Mouse (Mus musculus) neural tube, embryonic 12.5 days (tissue): ENCODE measurements around the gene Ngf. TPM values are rescaled to one million over a fixed set of nuclear protein-coding genes. Genes with fewer than 3 reads are reported as not detected.

Experiments used
- ATAC-seq: fragments of 200-750 bp; cut with Nextera tagmentation; 2 replicates; pipeline ENCODE4 v1.8.0; 2017; ENCODE audit warnings: low read depth, mild to moderate bottlenecking, moderate TSS enrichment, moderate library complexity; ENCODE audit not compliant: low FRiP score
- H3K27ac ChIP-seq: fragments of 300-500 bp; sonication (generic); 2 replicates; pipeline ENCODE4 v1.5.1; 2016
- H3K27me3 ChIP-seq: fragments of 300-500 bp; sonication (generic); replicated peaks from 2 replicates; pipeline ENCODE4 v1.6.1; 2016; ENCODE audit warnings: mild to moderate bottlenecking
- H3K36me3 ChIP-seq: fragments of 300-500 bp; sonication (generic); 2 replicates; pipeline ENCODE4 v1.6.1; 2016; ENCODE audit warnings: mild to moderate bottlenecking
- H3K4me1 ChIP-seq: fragments of 300-500 bp; sonication (generic); 2 replicates; pipeline ENCODE4 v1.6.1; 2016
- H3K4me2 ChIP-seq: fragments of 300-500 bp; sonication (generic); replicated peaks from 2 replicates; pipeline ENCODE4 v1.6.1; 2016; ENCODE audit warnings: mild to moderate bottlenecking
- H3K4me3 ChIP-seq: fragments of 300-500 bp; sonication (generic); 2 replicates; pipeline ENCODE4 v1.5.1; 2016
- H3K9ac ChIP-seq: fragments of 300-500 bp; sonication (generic); 2 replicates; pipeline ENCODE4 v1.6.1; 2016; ENCODE audit warnings: mild to moderate bottlenecking
- H3K9me3 ChIP-seq: fragments of 300-500 bp; sonication (generic); 2 replicates; pipeline ENCODE4 v1.6.1; 2016; ENCODE audit warnings: mild to moderate bottlenecking
- WGBS: fragments of 180-500 bp; shearing (Covaris S2); methylation state at CpG from one replicate; pipeline ENCODE4 v1.1.7; 2016; 5-methylcytosine and 5-hydroxymethylcytosine counted together
- polyA plus RNA-seq: library from polyadenylated mRNA; unstranded; fragments of >200 nt; fragmentation: Nextera tagmentation; extraction: Ambion mirVana; gene quantifications from 2 replicates; pipeline ENCODE4 v1.2.1, GENCODE M21; 2016

The Ngf gene
- polyA plus RNA-seq, 1 experiment from 2014 or later, result 0.43 TPM

GRCm38 (mm10) chr3:102509601-102510000, 39.9 kb downstream of the Ngf start:
- Histone ChIP-seq H3K27me3 (no peaks in the 10 kb centered on the region), H3K27ac (no peak overlapping the region), H3K9me3 (no peaks in the 10 kb centered on the region), H3K36me3 (no peaks in the 10 kb centered on the region), H3K9ac (no peak overlapping the region), H3K4me3 (no peak overlapping the region), H3K4me2 (no peak overlapping the region), H3K4me1 (peaks cover 8% of the 10 kb centered on the region; the same call in 1 of the 2 replicates)
- ATAC-seq, result no peak
- WGBS, result 59% methylated on average over 3 of the region's 3 CpGs

GRCm38 (mm10) chr3:102516937-102517336, 47.2 kb downstream of the Ngf start:
- 83% methylated on average over 4 of the region's 4 CpGs for WGBS
- H3K36me3 ChIP-seq, result no peaks in the 10 kb centered on the region

GRCm38 (mm10) chr3:102521061-102521460, 51.3 kb downstream of the Ngf start:
- no peak overlapping the region for H3K9ac ChIP-seq
- H3K4me2 ChIP-seq, result no peak overlapping the region
- 85% methylated on average over 5 of the region's 5 CpGs for WGBS
- no peaks in the 10 kb centered on the region for H3K9me3 ChIP-seq
- no peak overlapping the region for H3K27ac ChIP-seq
- no peaks in the 10 kb centered on the region for H3K4me1 ChIP-seq
- ATAC-seq, result no peak
- H3K27me3 ChIP-seq, result no peaks in the 10 kb centered on the region
- no peak overlapping the region for H3K4me3 ChIP-seq
- H3K36me3 ChIP-seq, result no peaks in the 10 kb centered on the region

More at GRCm38 (mm10) chr3:102516937-102517336, 47.2 kb downstream of the Ngf start:
- Histone ChIP-seq H3K9me3 (no peaks in the 10 kb centered on the region), H3K27me3 (no peaks in the 10 kb centered on the region), H3K27ac (no peak overlapping the region), H3K9ac (no peak overlapping the region), H3K4me1 (no peaks in the 10 kb centered on the region), H3K4me3 (no peak overlapping the region), H3K4me2 (no peak overlapping the region)
- no peak for ATAC-seq

- 87% methylated on average over 2 of the region's 2 CpGs for WGBS
- ATAC-seq, result no peak
- no peaks in the 10 kb centered on the region for H3K9me3 ChIP-seq
- H3K4me1 ChIP-seq, result no peaks in the 10 kb centered on the region
- H3K9ac ChIP-seq, result no peak overlapping the region
- no peak overlapping the region for H3K27ac ChIP-seq
- no peak overlapping the region for H3K4me3 ChIP-seq
- H3K36me3 ChIP-seq, result no peaks in the 10 kb centered on the region
- H3K4me2 ChIP-seq, result no peak overlapping the region
- no peaks in the 10 kb centered on the region for H3K27me3 ChIP-seq
Measured at GRCm38 (mm10) chr3:102523711-102524110, 54.0 kb downstream of the Ngf start.

- ATAC-seq, result no peak
- Histone ChIP-seq H3K9ac (no peak overlapping the region), H3K27ac (no peak overlapping the region), H3K4me3 (no peak overlapping the region), H3K4me1 (no peaks in the 10 kb centered on the region), H3K4me2 (no peak overlapping the region), H3K27me3 (no peaks in the 10 kb centered on the region), H3K36me3 (no peaks in the 10 kb centered on the region), H3K9me3 (no peaks in the 10 kb centered on the region)
- 87% methylated on average over 7 of the region's 7 CpGs for WGBS
Measured at GRCm38 (mm10) chr3:102524951-102525350, 55.2 kb downstream of the Ngf start.

- Histone ChIP-seq H3K4me1 (no peaks in the 10 kb centered on the region), H3K9ac (no peak overlapping the region), H3K4me3 (no peak overlapping the region), H3K27me3 (no peaks in the 10 kb centered on the region), H3K27ac (no peak overlapping the region), H3K36me3 (no peaks in the 10 kb centered on the region), H3K9me3 (no peaks in the 10 kb centered on the region), H3K4me2 (no peak overlapping the region)
- WGBS, result 82% methylated on average over 8 of the region's 8 CpGs
- ATAC-seq, result no peak
Measured at GRCm38 (mm10) chr3:102525856-102526255, 56.1 kb downstream of the Ngf start.

GRCm38 (mm10) chr3:102526481-102526880, 56.8 kb downstream of the Ngf start:
- Histone ChIP-seq H3K4me1 (no peaks in the 10 kb centered on the region), H3K36me3 (no peaks in the 10 kb centered on the region), H3K27me3 (no peaks in the 10 kb centered on the region), H3K4me2 (no peak overlapping the region), H3K4me3 (no peak overlapping the region), H3K27ac (no peak overlapping the region), H3K9ac (no peak overlapping the region), H3K9me3 (no peaks in the 10 kb centered on the region)
- no peak for ATAC-seq
- WGBS, result 72% methylated on average over 6 of the region's 6 CpGs

- no peaks in the 10 kb centered on the region for H3K27me3 ChIP-seq
- ATAC-seq, result no peak
- no peaks in the 10 kb centered on the region for H3K4me1 ChIP-seq
- H3K9ac ChIP-seq, result no peak overlapping the region
- H3K27ac ChIP-seq, result no peak overlapping the region
- WGBS, result 91% methylated on average over 1 of the region's 1 CpGs
- no peaks in the 10 kb centered on the region for H3K9me3 ChIP-seq
- no peak overlapping the region for H3K4me2 ChIP-seq
- no peak overlapping the region for H3K4me3 ChIP-seq
- H3K36me3 ChIP-seq, result no peaks in the 10 kb centered on the region
Measured at GRCm38 (mm10) chr3:102534744-102535143, 65.0 kb downstream of the Ngf start.

- Histone ChIP-seq H3K36me3 (no peaks in the 10 kb centered on the region), H3K27ac (no peak overlapping the region), H3K9me3 (no peaks in the 10 kb centered on the region), H3K4me3 (no peak overlapping the region), H3K27me3 (no peaks in the 10 kb centered on the region), H3K4me1 (no peaks in the 10 kb centered on the region), H3K9ac (no peak overlapping the region), H3K4me2 (no peak overlapping the region)
- no peak for ATAC-seq
- 81% methylated on average over 5 of the region's 5 CpGs for WGBS
Measured at GRCm38 (mm10) chr3:102543646-102544045, 73.9 kb downstream of the Ngf start.

GRCm38 (mm10) chr3:102547536-102547935, 77.8 kb downstream of the Ngf start:
- no peaks in the 10 kb centered on the region for H3K9me3 ChIP-seq

GRCm38 (mm10) chr3:102553935-102554670, 84.4 kb downstream of the Ngf start:
- no peak overlapping the region for H3K9ac ChIP-seq
- 79% methylated on average over 6 of the region's 6 CpGs for WGBS
- no peaks in the 10 kb centered on the region for H3K4me1 ChIP-seq
- H3K4me2 ChIP-seq, result no peak overlapping the region
- no peak overlapping the region for H3K4me3 ChIP-seq
- ATAC-seq, result no peak
- no peaks in the 10 kb centered on the region for H3K36me3 ChIP-seq
- no peak overlapping the region for H3K27ac ChIP-seq
- H3K27me3 ChIP-seq, result no peaks in the 10 kb centered on the region
- H3K9me3 ChIP-seq, result no peaks in the 10 kb centered on the region

More at GRCm38 (mm10) chr3:102547536-102547935, 77.8 kb downstream of the Ngf start:
- Histone ChIP-seq H3K4me2 (no peak overlapping the region), H3K9ac (no peak overlapping the region), H3K27me3 (no peaks in the 10 kb centered on the region), H3K4me1 (no peaks in the 10 kb centered on the region), H3K27ac (no peak overlapping the region), H3K36me3 (no peaks in the 10 kb centered on the region), H3K4me3 (no peak overlapping the region)
- 89% methylated on average over 5 of the region's 5 CpGs for WGBS
- ATAC-seq, result no peak

GRCm38 (mm10) chr3:102556108-102556507, 86.4 kb downstream of the Ngf start:
- H3K27ac ChIP-seq, result no peak overlapping the region
- H3K9ac ChIP-seq, result no peak overlapping the region
- no peaks in the 10 kb centered on the region for H3K4me1 ChIP-seq
- no peak overlapping the region for H3K4me2 ChIP-seq
- H3K36me3 ChIP-seq, result no peaks in the 10 kb centered on the region
- ATAC-seq, result no peak
- WGBS, result 72% methylated on average over 1 of the region's 1 CpGs
- no peaks in the 10 kb centered on the region for H3K27me3 ChIP-seq
- no peak overlapping the region for H3K4me3 ChIP-seq
- H3K9me3 ChIP-seq, result no peaks in the 10 kb centered on the region

GRCm38 (mm10) chr3:102556645-102557044, 86.9 kb downstream of the Ngf start:
- no peak overlapping the region for H3K9ac ChIP-seq
- H3K4me3 ChIP-seq, result no peak overlapping the region
- H3K9me3 ChIP-seq, result no peaks in the 10 kb centered on the region
- H3K36me3 ChIP-seq, result no peaks in the 10 kb centered on the region
- ATAC-seq, result no peak
- H3K27me3 ChIP-seq, result no peaks in the 10 kb centered on the region
- H3K27ac ChIP-seq, result no peak overlapping the region
- no peaks in the 10 kb centered on the region for H3K4me1 ChIP-seq
- no peak overlapping the region for H3K4me2 ChIP-seq
